Mouse (Mus musculus) 416B (cell line): ENCODE data around the gene Alpl.

Experiments used
- DNase-seq: peaks from one replicate; pipeline ENCODE4 v3.0.0; 2011; ENCODE audit warnings: low read depth

Alpl gene

GRCm38 (mm10) chr4:137770901-137771612 lies 25.1 kb downstream of the Alpl start:
- DNase-seq, result no peak

- no peak for DNase-seq
These were observed 26.5 kb downstream of the Alpl start for GRCm38 (mm10) chr4:137769635-137770034.

DNA sequence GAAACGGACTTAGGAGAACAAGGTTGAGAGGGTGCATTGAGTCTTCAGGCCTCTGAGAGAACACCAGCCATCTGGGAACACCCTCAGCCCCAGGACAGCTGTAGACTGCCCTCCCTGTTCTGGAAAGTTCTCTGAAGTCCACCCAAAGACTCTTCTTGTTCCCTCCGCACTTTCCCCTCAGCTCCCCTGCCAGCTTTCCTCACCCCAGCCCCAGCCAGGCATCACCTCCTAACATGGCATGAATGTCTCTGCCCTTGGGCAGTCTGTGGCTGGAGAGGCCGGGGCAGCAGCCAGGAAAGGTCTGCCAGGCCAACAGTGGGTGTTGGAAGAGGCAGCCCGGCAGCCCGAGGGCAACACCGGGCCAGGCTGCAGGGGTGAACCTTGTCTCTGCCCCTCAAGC lies 27.4 kb downstream of the Alpl start:
- DNase-seq, result no peak

- DNase-seq, result no peak
These were observed 27.8 kb downstream of the Alpl start for GRCm38 (mm10) chr4:137768381-137768780.

- DNase-seq, result no peak
These were observed 29.8 kb downstream of the Alpl start for GRCm38 (mm10) chr4:137766365-137766764.

DNA sequence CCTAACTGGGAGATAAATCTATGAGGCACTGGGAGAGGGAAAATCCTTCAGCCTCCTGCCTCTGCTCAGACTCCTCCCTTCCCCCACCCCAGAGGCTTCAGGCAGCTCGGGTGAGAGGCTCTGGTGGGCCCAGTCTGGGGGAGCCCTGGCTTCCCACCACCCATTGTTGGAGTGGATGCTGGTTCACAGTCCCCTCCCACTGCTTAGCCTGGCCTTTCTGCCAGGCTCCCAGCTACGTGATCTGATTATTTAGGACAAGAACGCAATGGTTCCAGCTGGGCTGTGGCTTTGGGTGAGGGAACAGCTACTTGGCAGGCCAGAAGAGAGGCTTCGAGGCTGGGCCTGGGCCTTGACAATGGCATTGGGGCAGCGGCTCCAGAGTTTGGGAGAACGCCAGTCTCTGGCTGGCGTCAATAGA lies 30.6 kb downstream of the Alpl start:
- DNase-seq, result no peak

DNA sequence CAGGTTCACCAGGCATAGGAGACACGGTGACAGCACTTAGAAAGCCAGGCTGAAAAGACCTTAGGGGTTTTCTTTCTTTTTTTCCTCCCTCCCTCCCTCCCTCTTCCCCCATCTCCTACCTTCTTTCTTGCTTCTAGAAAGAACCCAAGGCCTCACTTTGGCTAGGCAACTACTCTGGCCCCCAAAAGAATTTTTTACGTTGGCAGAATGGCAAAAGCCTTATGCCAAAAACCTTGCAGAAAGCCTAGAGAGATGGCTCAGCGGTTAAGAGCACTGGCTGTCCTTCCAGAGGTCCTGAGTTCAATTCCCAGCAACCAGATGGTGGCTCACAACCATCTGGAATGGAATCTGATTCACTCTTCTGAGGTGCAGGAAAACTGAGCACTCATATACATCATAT lies 31.6 kb downstream of the Alpl start:
- DNase-seq, result no peak

DNA sequence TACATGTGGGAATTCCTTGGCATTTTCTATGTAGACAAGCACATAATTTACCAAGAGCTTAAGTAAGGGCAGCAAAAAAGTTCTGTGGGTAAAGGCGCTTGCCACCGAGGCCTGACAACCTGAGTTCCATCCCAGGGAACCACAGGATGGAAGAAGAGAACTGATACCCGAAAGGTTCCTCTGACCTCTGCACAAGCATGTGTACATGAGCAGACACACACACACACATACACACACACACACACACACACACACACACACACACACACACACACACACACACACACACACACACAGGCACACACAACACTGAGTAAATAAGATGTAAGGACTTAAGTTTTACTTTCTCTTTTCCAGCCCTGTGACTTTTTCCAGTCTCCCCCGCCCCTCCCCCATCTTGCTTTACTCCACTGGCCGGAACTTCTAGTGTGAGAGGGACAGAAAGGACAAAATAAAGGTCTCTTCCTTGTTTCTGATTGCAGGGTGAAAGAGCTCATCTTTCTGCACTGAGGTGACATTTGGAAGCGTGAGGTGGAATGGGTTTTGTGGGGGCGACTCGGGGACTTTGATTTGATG lies 32.2 kb downstream of the Alpl start:
- peak; percentile 40 for DNase-seq

DNA sequence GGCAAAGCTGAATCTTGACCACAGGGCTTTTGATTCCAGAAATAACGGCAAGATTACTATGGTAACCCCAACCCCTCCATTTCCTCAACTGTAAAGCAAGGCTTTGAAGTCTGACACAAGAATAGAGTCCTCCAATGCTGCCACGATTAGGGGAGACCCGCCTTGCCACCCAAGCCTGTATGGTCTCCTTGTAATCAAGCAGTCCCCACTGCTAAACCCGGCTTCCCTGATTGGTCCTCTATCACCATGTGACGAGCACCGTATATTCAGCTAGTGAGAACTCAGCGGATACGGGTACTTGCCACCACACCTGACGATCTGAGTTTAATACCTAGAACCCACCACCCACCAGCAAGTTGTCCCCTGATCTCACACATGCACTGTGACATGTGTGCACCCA lies 33.3 kb downstream of the Alpl start:
- no peak for DNase-seq

- DNase-seq, result no peak
These were observed 41.7 kb downstream of the Alpl start for GRCm38 (mm10) chr4:137754446-137754845.

DNA sequence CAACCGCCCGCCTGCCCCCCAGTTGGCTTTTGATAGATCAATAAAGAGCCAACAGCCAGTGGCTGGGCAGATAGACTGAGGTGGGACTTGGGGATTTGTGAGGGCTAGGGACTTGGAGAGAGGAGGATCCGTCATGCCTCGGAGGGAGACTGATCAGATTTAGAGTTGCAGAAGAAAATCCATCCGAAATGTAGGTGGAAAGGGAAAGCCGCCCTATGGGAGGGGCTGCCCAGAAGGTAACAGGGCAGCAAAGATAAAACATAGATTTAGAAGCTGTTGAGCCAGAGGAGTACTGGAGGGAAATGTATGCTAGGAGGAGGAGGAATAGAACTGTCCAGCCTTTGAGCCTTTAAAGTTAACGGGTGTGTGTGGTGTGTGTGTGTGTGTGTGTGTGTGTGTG lies 43.0 kb downstream of the Alpl start:
- no peak for DNase-seq

DNA sequence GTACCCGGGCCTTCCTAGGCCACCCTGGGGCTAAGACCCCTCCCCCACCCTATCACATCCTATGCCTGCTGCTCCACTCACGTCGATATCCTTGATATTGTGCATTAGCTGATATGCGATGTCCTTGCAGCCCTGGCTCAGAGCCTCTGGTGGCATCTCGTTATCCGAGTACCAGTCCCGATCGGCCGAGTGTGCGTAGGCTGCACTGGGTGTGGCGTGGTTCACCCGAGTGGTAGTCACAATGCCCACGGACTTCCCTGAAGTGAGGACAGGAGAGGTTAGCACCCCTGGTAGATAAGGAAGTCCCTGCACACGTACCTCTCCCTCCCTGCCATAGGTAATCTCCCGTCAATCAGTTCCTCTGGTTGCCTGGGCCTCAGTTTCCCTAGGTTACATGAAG lies 43.7 kb downstream of the Alpl start:
- DNase-seq, result no peak

GRCm38 (mm10) chr4:137751717-137752116 lies 44.5 kb downstream of the Alpl start:
- DNase-seq, result no peak

DNA sequence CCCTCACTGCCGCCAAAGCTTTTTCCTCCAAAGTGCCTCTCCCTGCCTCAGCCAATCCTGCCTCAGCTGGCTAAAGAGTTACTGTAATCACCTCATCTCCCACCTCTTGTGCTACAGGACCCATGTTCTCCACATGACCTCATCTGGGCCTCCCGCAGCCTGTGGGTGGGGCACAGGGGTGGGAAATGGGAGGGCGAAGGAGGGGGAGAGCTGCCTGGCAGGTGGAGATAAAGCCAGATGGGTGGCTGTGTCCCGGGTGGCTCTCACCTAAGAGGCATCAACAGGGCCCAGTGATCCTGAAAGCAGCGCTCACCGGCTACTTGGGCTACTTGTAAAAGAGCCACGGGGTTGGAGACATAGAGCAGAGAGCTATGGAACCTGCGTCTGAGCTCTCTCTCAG lies 44.9 kb downstream of the Alpl start:
- no peak for DNase-seq

DNA sequence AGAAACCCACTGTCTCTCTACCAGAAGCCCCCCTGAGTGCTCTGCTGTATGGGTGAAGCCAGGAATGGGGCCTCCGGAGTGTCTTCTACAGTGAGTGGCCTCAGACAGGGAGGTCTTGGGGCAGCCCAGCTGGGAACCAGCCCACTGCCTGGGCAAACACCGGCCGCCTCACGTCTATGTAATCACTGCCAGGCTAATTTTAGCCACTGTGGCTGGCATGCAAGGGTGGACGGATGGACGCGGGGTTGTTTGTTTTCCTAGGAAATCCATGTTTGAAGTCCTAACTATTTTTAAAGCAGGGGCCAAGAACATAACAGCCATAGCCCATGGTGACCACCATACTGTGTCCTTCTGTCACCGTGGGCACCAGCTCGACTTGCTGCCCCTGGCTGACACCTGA lies 46.1 kb downstream of the Alpl start:
- no peak for DNase-seq

DNA sequence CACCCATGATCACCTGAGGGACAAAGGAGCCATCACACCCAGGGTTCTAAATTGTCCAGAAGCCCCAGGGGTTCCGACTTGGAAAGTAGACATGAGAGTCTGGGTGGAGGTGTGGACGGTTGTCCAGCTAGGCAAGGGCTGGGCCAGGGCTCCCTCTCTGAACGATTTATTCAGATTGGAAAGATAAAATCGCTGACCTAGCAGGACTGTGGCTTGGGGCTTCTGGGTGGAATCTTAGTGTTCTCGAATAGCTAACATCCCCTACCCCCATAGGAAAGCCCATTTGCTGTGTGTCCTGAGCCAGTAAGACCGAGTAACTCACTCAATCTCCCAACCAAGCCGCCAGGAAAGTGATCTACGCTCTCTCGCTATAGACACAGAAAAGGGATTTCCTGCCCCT lies 46.5 kb downstream of the Alpl start:
- DNase-seq, result no peak

- no peak for DNase-seq
These were observed 47.5 kb downstream of the Alpl start for GRCm38 (mm10) chr4:137748726-137749125.

- DNase-seq, result no peak
These were observed 48.6 kb downstream of the Alpl start for GRCm38 (mm10) chr4:137747590-137747989.

DNA sequence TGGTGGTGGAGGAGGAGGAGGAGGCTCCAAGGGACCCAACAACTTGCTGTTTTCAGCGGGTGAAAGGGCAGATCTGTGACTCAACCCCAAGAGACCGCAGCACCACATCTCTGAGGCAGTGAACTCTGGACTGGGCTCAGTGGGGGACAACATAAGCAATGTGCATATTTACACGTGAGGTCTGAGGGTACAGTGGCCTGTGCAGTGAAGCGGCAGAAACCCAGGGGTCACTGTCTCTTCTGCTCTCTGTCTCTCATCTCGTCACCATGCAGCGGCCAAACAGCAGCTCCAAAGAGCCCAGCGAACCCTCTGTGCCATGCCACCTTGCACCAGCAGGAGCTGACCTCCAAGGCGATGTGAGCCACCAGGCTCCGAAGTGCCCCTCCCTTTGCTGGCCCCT lies 49.1 kb downstream of the Alpl start:
- no peak for DNase-seq

DNA sequence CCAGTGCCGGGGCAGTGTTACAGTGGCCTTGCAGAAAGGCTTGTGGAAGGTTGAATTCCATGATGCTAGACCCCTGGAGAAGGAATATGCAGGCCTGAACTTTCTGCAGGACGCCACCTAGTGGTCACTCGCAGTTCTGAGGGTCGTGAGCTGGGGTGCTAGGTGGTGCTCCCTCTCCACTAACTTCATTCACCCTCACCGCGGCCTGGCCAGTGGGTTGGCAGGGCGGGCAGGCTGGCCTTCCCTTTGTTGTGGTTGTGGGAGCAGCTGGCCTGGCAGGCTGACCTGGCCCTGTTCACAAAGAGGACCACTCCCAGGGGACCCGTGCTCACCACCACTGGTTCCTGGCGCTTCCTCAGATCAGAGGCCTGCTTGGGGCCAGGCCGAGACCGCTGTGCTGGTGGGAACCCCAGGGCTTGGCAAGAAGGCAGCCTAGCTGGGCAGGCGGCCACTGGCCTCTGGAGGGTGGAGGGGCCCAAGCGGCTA lies 51.7 kb downstream of the Alpl start:
- peak; percentile 19 for DNase-seq

- no peak for DNase-seq
These were observed 52.4 kb downstream of the Alpl start for GRCm38 (mm10) chr4:137743791-137744190.

- peak; percentile 63 for DNase-seq
These were observed 55.8 kb downstream of the Alpl start for GRCm38 (mm10) chr4:137740350-137740749.

GRCm38 (mm10) chr4:137739151-137739923 lies 56.8 kb downstream of the Alpl start:
- peak; percentile 54 for DNase-seq
